Mouse (Mus musculus) hindbrain, embryonic 11.5 days (tissue): Measurements from ENCODE around the gene Arhgdia. TPM values are rescaled to one million over a fixed set of nuclear protein-coding genes. Genes with fewer than 3 reads are reported as not detected.
A peak's percentile ranks its signal among the peaks of the same experiment; 100 is the strongest.

ENCODE experiments used
- ATAC-seq: fragments of 200-750 bp; cut with Nextera tagmentation; 2 replicates; pipeline ENCODE4 v1.8.0; 2017; ENCODE audit warnings: mild to moderate bottlenecking, moderate TSS enrichment, moderate library complexity; ENCODE audit not compliant: low FRiP score
- DNase-seq: peaks from one replicate; pipeline ENCODE4 v3.0.0-alpha.2; 2015; ENCODE audit warnings: low spot score
- H3K27ac ChIP-seq: fragments of 300-500 bp; sonication (generic); 2 replicates; pipeline ENCODE4 v1.5.1; 2014; ENCODE audit warnings: mild to moderate bottlenecking, low read depth, low read length
- H3K27me3 ChIP-seq: fragments of 300-500 bp; sonication (generic); 2 replicates; pipeline ENCODE4 v1.6.1; 2014; ENCODE audit warnings: mild to moderate bottlenecking, low read length, moderate library complexity, mixed read lengths; ENCODE audit not compliant: control insufficient read depth, insufficient read depth
- H3K36me3 ChIP-seq: fragments of 300-500 bp; sonication (generic); 2 replicates; pipeline ENCODE4 v1.6.1; 2014; ENCODE audit warnings: mild to moderate bottlenecking, low read length, moderate library complexity, mixed read lengths; ENCODE audit not compliant: control insufficient read depth, insufficient read depth
- H3K4me1 ChIP-seq: fragments of 300-500 bp; sonication (generic); replicated peaks from 2 replicates; pipeline ENCODE4 v1.6.1; 2014; ENCODE audit warnings: low read length, mixed read lengths; ENCODE audit not compliant: control insufficient read depth, insufficient read depth
- H3K4me2 ChIP-seq: fragments of 300-500 bp; sonication (generic); replicated peaks from 2 replicates; pipeline ENCODE4 v1.6.1; 2014; ENCODE audit warnings: mild to moderate bottlenecking, low read depth, low read length
- H3K4me3 ChIP-seq: fragments of 300-500 bp; sonication (generic); 2 replicates; pipeline ENCODE4 v1.5.1; 2014; ENCODE audit warnings: low read depth, low read length
- H3K9ac ChIP-seq: fragments of 300-500 bp; sonication (generic); 2 replicates; pipeline ENCODE4 v1.6.1; 2014; ENCODE audit warnings: low read depth, low read length
- H3K9me3 ChIP-seq: fragments of 300-500 bp; sonication (generic); 2 replicates; pipeline ENCODE4 v1.6.1; 2016; ENCODE audit warnings: low read length; ENCODE audit not compliant: control insufficient read depth
- WGBS: fragments of 180-500 bp; shearing (Covaris S2); extraction: QIAGEN DNeasy Blood & Tissue Kit; methylation state at CpG from one replicate; pipeline ENCODE4 v1.1.7; 2014; 5-methylcytosine and 5-hydroxymethylcytosine counted together
- polyA plus RNA-seq: library from polyadenylated mRNA; unstranded; fragments of >200 nt; fragmentation: Nextera tagmentation; extraction: Ambion mirVana; gene quantifications from 2 replicates; pipeline ENCODE4 v1.2.1, GENCODE M21; 2014

Arhgdia gene
- polyA plus RNA-seq, 1 experiment from 2014 or later, result 576 TPM

- no peaks in the 10 kb centered on the region for H3K9me3 ChIP-seq
- no peak for ATAC-seq
- peaks cover 25% of the 10 kb centered on the region for H3K27me3 ChIP-seq
- WGBS, result 87% methylated on average over 3 of the region's 3 CpGs
- H3K4me2 ChIP-seq, result no peak overlapping the region
- H3K27ac ChIP-seq, result no peak overlapping the region
- H3K4me1 ChIP-seq, result peaks cover 3% of the 10 kb centered on the region
- H3K36me3 ChIP-seq, result no peaks in the 10 kb centered on the region
- H3K4me3 ChIP-seq, result no peak overlapping the region
- no peak overlapping the region for H3K9ac ChIP-seq
- no peak for DNase-seq
Measured at GRCm38 (mm10) chr11:120535145-120535544, 46.3 kb downstream of the Arhgdia start.

- no peak overlapping the region for H3K4me2 ChIP-seq
- peaks cover 3% of the 10 kb centered on the region for H3K4me1 ChIP-seq
- no peak overlapping the region for H3K9ac ChIP-seq
- WGBS, result 84% methylated on average over 8 of the region's 8 CpGs
- no peaks in the 10 kb centered on the region for H3K9me3 ChIP-seq
- H3K27me3 ChIP-seq, result peaks cover 35% of the 10 kb centered on the region
- H3K4me3 ChIP-seq, result no peak overlapping the region
- no peak for ATAC-seq
- H3K36me3 ChIP-seq, result no peaks in the 10 kb centered on the region
- H3K27ac ChIP-seq, result no peak overlapping the region
- no peak for DNase-seq
Measured at GRCm38 (mm10) chr11:120534093-120534492, 47.3 kb downstream of the Arhgdia start.

GRCm38 (mm10) chr11:120531646-120532045, 49.8 kb downstream of the Arhgdia start:
- Histone ChIP-seq H3K27ac (no peak overlapping the region), H3K9ac (no peak overlapping the region), H3K4me1 (peaks cover 3% of the 10 kb centered on the region), H3K27me3 (peaks cover 44% of the 10 kb centered on the region), H3K36me3 (no peaks in the 10 kb centered on the region), H3K4me2 (no peak overlapping the region), H3K4me3 (no peak overlapping the region), H3K9me3 (no peaks in the 10 kb centered on the region)
- WGBS, result 28% methylated on average over 9 of the region's 9 CpGs
- DNase-seq (no peak), ATAC-seq (no peak)

- Histone ChIP-seq H3K27ac (no peak within 1 kb of the TSS), H3K4me1 (peaks cover 3% of the 10 kb centered on the region), H3K9me3 (no peaks in the 10 kb centered on the region), H3K36me3 (no peaks in the 10 kb centered on the region), H3K4me3 (peak within 1 kb of the TSS; percentile 31), H3K27me3 (peaks cover 44% of the 10 kb centered on the region), H3K4me2 (peak within 1 kb of the TSS; percentile 56), H3K9ac (peak within 1 kb of the TSS; percentile 25; the same call in 1 of the 2 replicates)
- no peak for ATAC-seq
- WGBS, result 14% methylated on average over 33 of the region's 62 CpGs
- DNase-seq, result peak; percentile 55
Measured at GRCm38 (mm10) chr11:120530085-120530964, 51.1 kb downstream of the Arhgdia start, which contains the start of gene Gcgr. TSS of gene Gcgr (plus strand) at chr11:120530699.

- Histone ChIP-seq H3K4me2 (no peak overlapping the region), H3K36me3 (no peaks in the 10 kb centered on the region), H3K4me3 (no peak overlapping the region), H3K27me3 (peaks cover 44% of the 10 kb centered on the region), H3K9ac (no peak overlapping the region), H3K4me1 (peaks cover 3% of the 10 kb centered on the region), H3K27ac (no peak overlapping the region), H3K9me3 (no peaks in the 10 kb centered on the region)
- ATAC-seq (no peak), DNase-seq (no peak)
- 69% methylated on average over 4 of the region's 4 CpGs for WGBS
Measured at GRCm38 (mm10) chr11:120528903-120529302, 52.5 kb downstream of the Arhgdia start.

Other genes starting within 250 kb of the Arhgdia start
- 3,592 and 3,665 TPM in 2 replicates for gene Actg1, start 233.1 kb downstream of the Arhgdia start, polyA plus RNA-seq
- 1.1 and 1.5 TPM in 2 replicates for gene Fscn2, start 220.1 kb downstream of the Arhgdia start, polyA plus RNA-seq
- 27.8 and 33.6 TPM in 2 replicates for gene Faap100, start 202.9 kb downstream of the Arhgdia start, polyA plus RNA-seq
- gene Nploc4, start 143.9 kb downstream of the Arhgdia start, polyA plus RNA-seq, result 37.5 and 40.3 TPM in 2 replicates
- gene Tspan10, start 139.0 kb downstream of the Arhgdia start, polyA plus RNA-seq, result not detected in 2 replicates
- gene Pde6g, start 128.1 kb downstream of the Arhgdia start, polyA plus RNA-seq, result 0.18 and 0.26 TPM in 2 replicates
- gene Oxld1, start 123.6 kb downstream of the Arhgdia start, polyA plus RNA-seq, result 11.9 and 13.1 TPM in 2 replicates
- 25.0 and 30.0 TPM in 2 replicates for gene Ccdc137, start 123.5 kb downstream of the Arhgdia start, polyA plus RNA-seq
- 54.8 and 58.2 TPM in 2 replicates for gene Arl16, start 114.0 kb downstream of the Arhgdia start, polyA plus RNA-seq
- 139 and 141 TPM in 2 replicates for gene Mrpl12, start 97.0 kb downstream of the Arhgdia start, polyA plus RNA-seq
- 35.2 and 35.4 TPM in 2 replicates for gene Slc25a10, start 89.8 kb downstream of the Arhgdia start, polyA plus RNA-seq
- gene Gcgr, start 50.9 kb downstream of the Arhgdia start, polyA plus RNA-seq, result 0.31 and 0.56 TPM in 2 replicates
- 245 and 256 TPM in 2 replicates for gene Mcrip1, start 31.9 kb downstream of the Arhgdia start, polyA plus RNA-seq
- gene Ppp1r27, start 30.5 kb downstream of the Arhgdia start, polyA plus RNA-seq, result not detected in 2 replicates
- 504 and 527 TPM in 2 replicates for gene P4hb, start 8.4 kb downstream of the Arhgdia start, polyA plus RNA-seq
- 686 and 764 TPM in 2 replicates for gene Alyref, start 16.7 kb upstream of the Arhgdia start, polyA plus RNA-seq
- 195 TPM in 2 replicates for gene Anapc11, start 16.8 kb upstream of the Arhgdia start, polyA plus RNA-seq
- gene Npb, start 26.9 kb upstream of the Arhgdia start, polyA plus RNA-seq, result 0.42 TPM in 1 of 2 replicates, not detected in the other
- gene Pcyt2, start 36.3 kb upstream of the Arhgdia start, polyA plus RNA-seq, result 104 and 105 TPM in 2 replicates
- gene Sirt7, start 43.6 kb upstream of the Arhgdia start, polyA plus RNA-seq, result 33.2 and 36.6 TPM in 2 replicates
- gene Mafg, start 52.0 kb upstream of the Arhgdia start, polyA plus RNA-seq, result 21.8 and 23.5 TPM in 2 replicates
- 28.2 and 30.2 TPM in 2 replicates for gene Pycr1, start 62.1 kb upstream of the Arhgdia start, polyA plus RNA-seq
- 0.19 and 0.49 TPM in 2 replicates for gene Myadml2, start 66.5 kb upstream of the Arhgdia start, polyA plus RNA-seq
- 1.7 and 2.1 TPM in 2 replicates for gene Notum, start 79.6 kb upstream of the Arhgdia start, polyA plus RNA-seq
- gene Aspscr1, start 91.3 kb upstream of the Arhgdia start, polyA plus RNA-seq, result 117 and 122 TPM in 2 replicates
- 115 and 121 TPM in 2 replicates for gene Cenpx, start 132.1 kb upstream of the Arhgdia start, polyA plus RNA-seq
- gene Lrrc45, start 132.3 kb upstream of the Arhgdia start, polyA plus RNA-seq, result 30.7 and 34.4 TPM in 2 replicates
- 17.6 and 18.2 TPM in 2 replicates for gene Rac3, start 139.8 kb upstream of the Arhgdia start, polyA plus RNA-seq
- 14.3 and 15.2 TPM in 2 replicates for gene Dcxr, start 145.7 kb upstream of the Arhgdia start, polyA plus RNA-seq
- 0.82 and 1.6 TPM in 2 replicates for gene Cbr2, start 150.5 kb upstream of the Arhgdia start, polyA plus RNA-seq
- gene Hmga1b, start 181.2 kb upstream of the Arhgdia start, polyA plus RNA-seq, result 5.6 and 7.0 TPM in 2 replicates
- 28.8 and 29.4 TPM in 2 replicates for gene Rfng, start 202.6 kb upstream of the Arhgdia start, polyA plus RNA-seq
- 264 and 272 TPM in 2 replicates for gene Gps1, start 202.6 kb upstream of the Arhgdia start, polyA plus RNA-seq
- 70.9 and 71.3 TPM in 2 replicates for gene Dus1l, start 214.8 kb upstream of the Arhgdia start, polyA plus RNA-seq
- 76.0 and 94.1 TPM in 2 replicates for gene Fasn, start 242.9 kb upstream of the Arhgdia start, polyA plus RNA-seq